Mouse (Mus musculus): ENCODE data around the gene Epha8.

GRCm38 (mm10) chr4:136944558-136945350, 11.9 kb downstream of the Epha8 start:
- TF ChIP-seq MXI1 (IDR thresholded peaks at IDR 0.05; ENCODE audit: low read depth, low read length): no peak
- no peak for TF ChIP-seq NELFE (IDR thresholded peaks at IDR 0.05; ENCODE audit: low read depth, low read length)
- TF ChIP-seq ZKSCAN1 (IDR thresholded peaks at IDR 0.05; ENCODE audit: borderline replicate concordance, low read depth, low read length): no peak
- TF ChIP-seq BHLHE40 (IDR thresholded peaks at IDR 0.05; ENCODE audit: low read depth, low read length): no peak
- TF ChIP-seq MAZ (IDR thresholded peaks at IDR 0.05; ENCODE audit: low read depth, low read length): no peak
- no peak for TF ChIP-seq IRF4 (IDR thresholded peaks at IDR 0.05; ENCODE audit: low read depth, low read length)
- no peak for TF ChIP-seq POLR2A (IDR thresholded peaks at IDR 0.05; ENCODE audit: low read depth, low read length)
- TF ChIP-seq E2F4 (IDR thresholded peaks at IDR 0.05; ENCODE audit: insufficient replicate concordance, low read depth, low read length): no peak
- no peak for TF ChIP-seq CTCF (conservative IDR thresholded peaks at IDR 0.05 in 1 of 2, IDR thresholded peaks at IDR 0.05 in 1 of 2; ENCODE audit: low read depth in 2 of 2, low read length in 2 of 2)
- no peak for TF ChIP-seq HCFC1 (IDR thresholded peaks at IDR 0.05; ENCODE audit: low read depth, low read length)
- no peak for TF ChIP-seq SMC3 (IDR thresholded peaks at IDR 0.05; ENCODE audit: low read depth, low read length)
- TF ChIP-seq USF1 (IDR thresholded peaks at IDR 0.05; ENCODE audit: low read depth, low read length): no peak
- no peak for TF ChIP-seq MAFK (IDR thresholded peaks at IDR 0.05; ENCODE audit: insufficient replicate concordance, low read length)
